Mouse (Mus musculus) embryonic facial prominence, embryonic 13.5 days (tissue): ENCODE measurements around the gene Foxp1. TPM values are rescaled to one million over a fixed set of nuclear protein-coding genes. Genes with fewer than 3 reads are reported as not detected.

Experiments used
- ATAC-seq: fragments of 200-750 bp; cut with Nextera tagmentation; 2 replicates; pipeline ENCODE4 v1.8.0; 2017; ENCODE audit warnings: low read depth; ENCODE audit not compliant: insufficient number of reproducible peaks, insufficient read depth, low FRiP score, low TSS enrichment
- H3K27ac ChIP-seq: fragments of 300-500 bp; sonication (generic); 2 replicates; pipeline ENCODE4 v1.5.1; 2015; ENCODE audit warnings: moderate library complexity, mild to moderate bottlenecking, inconsistent platforms
- H3K27me3 ChIP-seq: fragments of 300-500 bp; sonication (generic); 2 replicates; pipeline ENCODE4 v1.6.1; 2015; ENCODE audit warnings: mild to moderate bottlenecking, inconsistent platforms
- H3K36me3 ChIP-seq: fragments of 300-500 bp; sonication (generic); 2 replicates; pipeline ENCODE4 v1.6.1; 2015; ENCODE audit warnings: mild to moderate bottlenecking, inconsistent platforms
- H3K4me1 ChIP-seq: fragments of 300-500 bp; sonication (generic); 2 replicates; pipeline ENCODE4 v1.6.1; 2015; ENCODE audit warnings: inconsistent platforms
- H3K4me2 ChIP-seq: fragments of 300-500 bp; sonication (generic); 2 replicates; pipeline ENCODE4 v1.6.1; 2015; ENCODE audit warnings: moderate library complexity, mild to moderate bottlenecking, inconsistent platforms
- H3K4me3 ChIP-seq: fragments of 300-500 bp; sonication (generic); 2 replicates; pipeline ENCODE4 v1.5.1; 2015; ENCODE audit warnings: mild to moderate bottlenecking, inconsistent platforms
- H3K9ac ChIP-seq: fragments of 300-500 bp; sonication (generic); 2 replicates; pipeline ENCODE4 v1.6.1; 2015; ENCODE audit warnings: mild to moderate bottlenecking, inconsistent platforms
- H3K9me3 ChIP-seq: fragments of 300-500 bp; sonication (generic); 2 replicates; pipeline ENCODE4 v1.6.1; 2016; ENCODE audit warnings: inconsistent platforms
- WGBS: fragments of 180-500 bp; shearing (Covaris S2); methylation state at CpG from one replicate; pipeline ENCODE4 v1.1.7; 2015; ENCODE audit warnings: mixed read lengths; 5-methylcytosine and 5-hydroxymethylcytosine counted together
- polyA plus RNA-seq: library from polyadenylated mRNA; unstranded; fragments of >200 nt; fragmentation: Nextera tagmentation; extraction: Ambion mirVana; gene quantifications from 2 replicates; pipeline ENCODE4 v1.2.1, GENCODE M21; 2015

Gene Foxp1
- polyA plus RNA-seq, 1 experiment from 2014 or later: 66.7 TPM

- Histone ChIP-seq H3K27ac (no peak overlapping the region), H3K9me3 (no peaks in the 10 kb centered on the region), H3K27me3 (no peaks in the 10 kb centered on the region), H3K4me2 (no peak overlapping the region), H3K4me1 (peaks cover 23% of the 10 kb centered on the region), H3K36me3 (no peaks in the 10 kb centered on the region), H3K4me3 (no peak overlapping the region), H3K9ac (no peak overlapping the region)
- no peak for ATAC-seq
- WGBS: 47% methylated on average over 5 of the region's 5 CpGs
Observed at GRCm38 (mm10) chr6:99496114-99496513, 26.4 kb downstream of the Foxp1 start.

- Histone ChIP-seq H3K36me3 (no peaks in the 10 kb centered on the region), H3K4me1 (peaks cover 24% of the 10 kb centered on the region), H3K9me3 (no peaks in the 10 kb centered on the region), H3K27ac (no peak overlapping the region), H3K27me3 (no peaks in the 10 kb centered on the region), H3K4me3 (no peak overlapping the region), H3K4me2 (no peak overlapping the region), H3K9ac (no peak overlapping the region)
- WGBS: 31% methylated on average over 3 of the region's 3 CpGs
- ATAC-seq: no peak
Observed at GRCm38 (mm10) chr6:99492937-99493336, 29.6 kb downstream of the Foxp1 start.

- no peaks in the 10 kb centered on the region for H3K27me3 ChIP-seq
- no peak overlapping the region for H3K27ac ChIP-seq
- no peaks in the 10 kb centered on the region for H3K9me3 ChIP-seq
- ATAC-seq: no peak
- H3K4me3 ChIP-seq: no peak overlapping the region
- peaks cover 21% of the 10 kb centered on the region for H3K4me1 ChIP-seq
- 75% methylated on average over 6 of the region's 6 CpGs for WGBS
- no peak overlapping the region for H3K4me2 ChIP-seq
- H3K9ac ChIP-seq: no peak overlapping the region
- H3K36me3 ChIP-seq: no peaks in the 10 kb centered on the region
Observed at GRCm38 (mm10) chr6:99491979-99492544, 30.5 kb downstream of the Foxp1 start.

DNA sequence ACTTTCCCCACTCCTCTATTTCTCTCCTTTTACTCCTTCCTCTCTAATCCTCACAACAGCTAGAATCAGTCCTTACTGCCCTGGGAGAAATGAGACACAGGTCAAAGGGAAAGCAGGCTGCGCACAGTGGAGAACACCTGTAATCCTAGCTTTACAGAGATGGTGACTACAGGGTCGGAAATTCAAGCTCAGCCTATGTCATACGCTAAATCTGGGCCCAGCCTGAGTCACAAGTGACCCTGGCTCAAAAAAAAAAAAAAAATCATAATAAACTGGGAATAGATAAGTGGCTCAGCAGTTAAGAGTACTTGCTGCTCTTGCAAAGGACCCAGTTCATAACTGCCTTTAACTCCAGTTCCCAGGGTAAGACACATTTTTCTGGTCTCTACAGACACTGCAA, 31.4 kb downstream of the Foxp1 start:
- H3K4me1 ChIP-seq: peaks cover 12% of the 10 kb centered on the region
- H3K27ac ChIP-seq: no peak overlapping the region
- H3K36me3 ChIP-seq: no peaks in the 10 kb centered on the region
- no peak overlapping the region for H3K4me2 ChIP-seq
- WGBS: 80% methylated on average over 3 of the region's 3 CpGs
- ATAC-seq: no peak
- no peak overlapping the region for H3K9ac ChIP-seq
- H3K4me3 ChIP-seq: no peak overlapping the region
- H3K27me3 ChIP-seq: no peaks in the 10 kb centered on the region
- H3K9me3 ChIP-seq: no peaks in the 10 kb centered on the region

DNA sequence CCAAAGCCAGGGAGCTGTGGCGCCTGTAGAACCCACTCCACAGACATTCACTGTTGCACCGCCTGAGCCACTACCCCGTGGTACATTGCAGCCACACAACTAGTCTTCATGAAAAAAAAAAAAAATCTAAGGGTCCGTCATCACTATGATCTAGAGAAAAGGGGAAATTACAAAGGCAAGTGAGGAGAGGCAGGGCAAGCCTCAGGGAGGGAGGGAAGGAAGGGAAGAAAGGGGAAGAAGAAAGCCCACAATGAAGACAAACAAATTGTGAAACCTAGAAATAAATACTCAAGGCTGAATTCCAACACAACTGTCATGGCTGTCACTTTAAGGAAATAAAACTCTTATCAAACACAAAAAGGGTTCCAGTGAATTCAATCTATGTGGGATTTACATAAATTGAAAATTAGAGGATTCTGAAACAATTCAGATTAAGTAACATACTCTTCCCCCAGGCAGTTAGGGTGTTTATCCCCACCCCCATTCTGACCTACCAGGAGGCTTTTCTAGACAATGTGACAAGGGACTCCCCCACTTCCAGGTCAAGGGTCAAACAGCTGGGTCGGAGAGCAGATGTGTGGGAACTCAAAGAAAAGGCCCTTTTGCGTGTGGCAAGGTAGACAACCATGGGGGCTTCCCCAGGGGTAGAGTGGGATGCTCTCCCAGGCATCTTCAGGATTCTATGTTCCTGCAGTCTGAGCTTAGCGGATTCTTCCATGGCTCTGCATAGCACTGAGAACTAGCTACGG, 32.4 kb downstream of the Foxp1 start:
- H3K27me3 ChIP-seq: no peaks in the 10 kb centered on the region
- H3K27ac ChIP-seq: no peak overlapping the region
- H3K36me3 ChIP-seq: no peaks in the 10 kb centered on the region
- ATAC-seq: no peak
- no peak overlapping the region for H3K9ac ChIP-seq
- no peaks in the 10 kb centered on the region for H3K9me3 ChIP-seq
- peaks cover 18% of the 10 kb centered on the region for H3K4me1 ChIP-seq
- H3K4me3 ChIP-seq: no peak overlapping the region
- H3K4me2 ChIP-seq: no peak overlapping the region
- 66% methylated on average over 8 of the region's 8 CpGs for WGBS

DNA sequence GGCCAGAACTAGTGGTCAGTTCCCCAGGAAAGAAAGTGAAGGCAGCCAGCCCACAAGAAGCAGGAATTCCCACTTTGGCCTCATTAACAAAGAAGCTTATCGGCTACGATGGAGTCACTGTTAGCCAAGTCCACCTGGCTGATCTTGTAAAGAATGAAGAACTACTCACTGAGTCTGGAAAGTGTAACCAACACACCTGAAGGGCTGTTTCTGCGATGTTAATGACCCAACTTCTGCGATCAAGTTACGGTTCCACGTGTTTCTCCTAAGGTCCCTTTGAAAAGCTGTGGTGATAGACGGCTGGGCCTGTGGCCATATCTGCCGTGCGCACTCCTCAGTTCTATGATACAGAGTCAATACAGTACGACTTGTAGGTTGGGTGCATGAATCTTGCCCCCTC, 33.1 kb downstream of the Foxp1 start:
- no peak overlapping the region for H3K4me2 ChIP-seq
- H3K36me3 ChIP-seq: no peaks in the 10 kb centered on the region
- 67% methylated on average over 10 of the region's 10 CpGs for WGBS
- H3K4me1 ChIP-seq: peaks cover 24% of the 10 kb centered on the region
- ATAC-seq: no peak
- H3K9ac ChIP-seq: no peak overlapping the region
- no peaks in the 10 kb centered on the region for H3K27me3 ChIP-seq
- no peak overlapping the region for H3K27ac ChIP-seq
- H3K9me3 ChIP-seq: no peaks in the 10 kb centered on the region
- no peak overlapping the region for H3K4me3 ChIP-seq

DNA sequence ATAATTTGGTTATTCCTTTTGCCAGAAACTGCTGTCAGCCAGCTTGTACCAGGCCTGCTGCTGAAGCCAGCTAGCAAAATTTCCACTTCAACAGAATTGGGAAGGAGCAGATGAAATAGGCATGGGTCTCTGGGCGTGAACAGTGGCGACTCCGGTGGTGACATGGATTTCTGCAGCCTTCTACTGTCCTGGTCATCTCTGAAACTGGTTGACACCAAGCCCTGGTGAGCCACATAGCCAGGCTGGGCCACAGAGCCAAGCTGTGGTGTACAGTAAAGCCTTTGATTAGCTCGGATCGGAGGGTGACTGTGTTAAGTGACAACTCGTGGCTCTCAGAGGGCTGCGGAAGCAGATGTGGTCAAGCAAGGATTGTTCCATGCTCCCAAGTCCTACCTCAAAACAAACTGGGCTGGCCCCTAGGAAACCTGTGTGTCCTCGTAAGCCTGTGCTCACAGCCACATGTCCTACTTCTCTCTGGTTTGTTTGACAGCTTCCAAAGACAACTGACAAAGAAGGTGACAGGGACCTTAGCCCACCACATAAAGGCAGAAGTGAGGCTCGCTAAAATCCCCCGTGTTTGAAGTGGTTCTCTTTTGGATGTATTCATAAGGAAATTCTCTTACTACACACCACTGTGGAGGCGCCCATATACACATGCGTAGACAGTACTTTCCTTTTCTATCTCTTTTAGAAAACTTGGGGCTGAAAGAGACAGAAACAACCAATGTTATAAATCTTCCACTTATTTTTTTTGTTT, 36.5 kb downstream of the Foxp1 start:
- no peak overlapping the region for H3K4me3 ChIP-seq
- H3K36me3 ChIP-seq: no peaks in the 10 kb centered on the region
- H3K27me3 ChIP-seq: no peaks in the 10 kb centered on the region
- peaks cover 43% of the 10 kb centered on the region for H3K4me1 ChIP-seq
- H3K9ac ChIP-seq: no peak overlapping the region
- H3K9me3 ChIP-seq: no peaks in the 10 kb centered on the region
- 71% methylated on average over 12 of the region's 12 CpGs for WGBS
- ATAC-seq: no peak
- H3K4me2 ChIP-seq: peak overlapping the region; percentile 55
- peak overlapping the region; percentile 35; the same call in 1 of the 2 replicates for H3K27ac ChIP-seq

GRCm38 (mm10) chr6:99485217-99485883, 37.2 kb downstream of the Foxp1 start:
- peak; percentile 70 for ATAC-seq
- Histone ChIP-seq H3K4me1 (peaks cover 43% of the 10 kb centered on the region), H3K4me2 (peak overlapping the region; percentile 55), H3K27ac (peak overlapping the region; percentile 83), H3K4me3 (peak overlapping the region; percentile 14), H3K9me3 (no peaks in the 10 kb centered on the region; the same call in 1 of the 2 replicates), H3K27me3 (no peaks in the 10 kb centered on the region), H3K9ac (peak overlapping the region; percentile 23; the same call in 1 of the 2 replicates), H3K36me3 (no peaks in the 10 kb centered on the region)
- 20% methylated on average over 20 of the region's 20 CpGs for WGBS

DNA sequence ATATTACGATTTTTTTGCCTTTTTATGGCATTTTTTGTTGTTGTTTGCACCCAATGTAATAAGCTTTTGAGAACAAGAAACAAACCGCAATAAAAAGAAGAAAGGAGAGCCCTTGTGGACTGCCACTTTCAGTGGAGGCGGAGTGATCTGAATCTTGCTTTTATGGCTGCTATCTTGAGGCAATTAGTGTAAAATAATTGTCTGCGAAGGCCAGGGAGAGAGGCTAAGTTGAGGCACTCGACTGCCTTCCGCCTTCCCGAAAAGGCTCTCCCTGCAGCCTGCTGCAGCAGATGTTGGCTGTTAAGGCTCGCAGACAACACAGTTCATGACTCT, 37.7 kb downstream of the Foxp1 start:
- no peaks in the 10 kb centered on the region for H3K36me3 ChIP-seq
- no peaks in the 10 kb centered on the region; the same call in 1 of the 2 replicates for H3K9me3 ChIP-seq
- WGBS: 17% methylated on average over 8 of the region's 8 CpGs
- ATAC-seq: no peak
- peak overlapping the region; percentile 55 for H3K4me2 ChIP-seq
- peak overlapping the region; percentile 83 for H3K27ac ChIP-seq
- no peaks in the 10 kb centered on the region for H3K27me3 ChIP-seq
- H3K4me1 ChIP-seq: peaks cover 41% of the 10 kb centered on the region
- peak overlapping the region; percentile 23; the same call in 1 of the 2 replicates for H3K9ac ChIP-seq
- peak overlapping the region; percentile 14 for H3K4me3 ChIP-seq

GRCm38 (mm10) chr6:99484197-99484725, 38.3 kb downstream of the Foxp1 start:
- Histone ChIP-seq H3K9ac (no peak overlapping the region), H3K27me3 (no peaks in the 10 kb centered on the region), H3K4me2 (peak overlapping the region; percentile 55; the same call in 1 of the 2 replicates), H3K4me1 (peaks cover 41% of the 10 kb centered on the region), H3K27ac (0 out of 2 replicates have a peak overlapping the region, but pooled peaks have one; percentile 18), H3K9me3 (no peaks in the 10 kb centered on the region; the same call in 1 of the 2 replicates), H3K4me3 (no peak overlapping the region), H3K36me3 (no peaks in the 10 kb centered on the region)
- 64% methylated on average over 7 of the region's 7 CpGs for WGBS
- ATAC-seq: no peak

GRCm38 (mm10) chr6:99483556-99483955, 39.0 kb downstream of the Foxp1 start:
- Histone ChIP-seq H3K9ac (no peak overlapping the region), H3K27ac (0 out of 2 replicates have a peak overlapping the region, but pooled peaks have one; percentile 1), H3K4me3 (no peak overlapping the region), H3K9me3 (no peaks in the 10 kb centered on the region; the same call in 1 of the 2 replicates), H3K36me3 (no peaks in the 10 kb centered on the region), H3K4me1 (peaks cover 41% of the 10 kb centered on the region), H3K4me2 (no peak overlapping the region), H3K27me3 (no peaks in the 10 kb centered on the region)
- no peak for ATAC-seq
- WGBS: 26% methylated on average over 10 of the region's 10 CpGs
